Mouse (Mus musculus): ENCODE measurements around the gene Gm17359. TPM values are rescaled to one million over a fixed set of nuclear protein-coding genes. Genes with fewer than 3 reads are reported as not detected.

Gm17359 gene
- polyA plus RNA-seq, 1 experiment from 2014 or later = not detected

- H3K27me3 ChIP-seq = no peaks in the 10 kb centered on the region
- no peaks in the 10 kb centered on the region for H3K36me3 ChIP-seq (ENCODE audit: poor library complexity, severe bottlenecking)
- H3K9ac ChIP-seq = no peak overlapping the region
- H3K9me3 ChIP-seq (replicated peaks) = no peaks in the 10 kb centered on the region
- H3K27ac ChIP-seq = no peak overlapping the region
- H3K4me2 ChIP-seq = no peak overlapping the region
- peaks cover 9% of the 10 kb centered on the region for H3K4me1 ChIP-seq
- H3K4me3 ChIP-seq = no peak overlapping the region
- ATAC-seq = no peak
These were observed 24.6 kb upstream of the Gm17359 start for GRCm38 (mm10) chr3:79311895-79312294.

- WGBS = 30% methylated on average over 10 of the region's 10 CpGs
- H3K36me3 ChIP-seq (ENCODE audit: poor library complexity, severe bottlenecking) = no peaks in the 10 kb centered on the region
- H3K27me3 ChIP-seq = no peaks in the 10 kb centered on the region
- ATAC-seq = peak; percentile 75
- H3K4me1 ChIP-seq = peaks cover 9% of the 10 kb centered on the region
- H3K9ac ChIP-seq = no peak overlapping the region
- no peak overlapping the region for H3K27ac ChIP-seq
- H3K4me3 ChIP-seq = no peak overlapping the region
- H3K9me3 ChIP-seq (replicated peaks) = no peaks in the 10 kb centered on the region
- no peak overlapping the region for H3K4me2 ChIP-seq
These were observed 22.3 kb upstream of the Gm17359 start for GRCm38 (mm10) chr3:79314006-79314698.

GRCm38 (mm10) chr3:79324697-79325526 is 11.5 kb upstream of the Gm17359 start:
- peak; percentile 54 for ATAC-seq
- Histone ChIP-seq H3K4me3 (no peak overlapping the region), H3K27ac (no peak overlapping the region), H3K9ac (no peak overlapping the region), H3K4me1 (peaks cover 24% of the 10 kb centered on the region), H3K36me3 (ENCODE audit: poor library complexity, severe bottlenecking) (no peaks in the 10 kb centered on the region), H3K9me3 (replicated peaks) (no peaks in the 10 kb centered on the region), H3K4me2 (peak overlapping the region; percentile 42), H3K27me3 (no peaks in the 10 kb centered on the region)
- 28% methylated on average over 10 of the region's 10 CpGs for WGBS

- Histone ChIP-seq H3K27ac (no peak overlapping the region), H3K4me3 (no peak overlapping the region), H3K4me2 (no peak overlapping the region), H3K9me3 (replicated peaks) (no peaks in the 10 kb centered on the region), H3K36me3 (ENCODE audit: poor library complexity, severe bottlenecking) (no peaks in the 10 kb centered on the region), H3K4me1 (peaks cover 14% of the 10 kb centered on the region), H3K27me3 (no peaks in the 10 kb centered on the region), H3K9ac (no peak overlapping the region)
- 21% methylated on average over 8 of the region's 8 CpGs for WGBS
- ATAC-seq = no peak
These were observed 6.7 kb upstream of the Gm17359 start for GRCm38 (mm10) chr3:79329691-79330315.

- Histone ChIP-seq H3K36me3 (ENCODE audit: poor library complexity, severe bottlenecking) (no peaks in the 10 kb centered on the region), H3K4me2 (no peak overlapping the region), H3K4me3 (no peak overlapping the region), H3K9ac (no peak overlapping the region), H3K27ac (no peak overlapping the region), H3K4me1 (0 out of 2 replicates have a peak, but pooled peaks cover 5% of the 10 kb centered on the region), H3K9me3 (replicated peaks) (no peaks in the 10 kb centered on the region), H3K27me3 (no peaks in the 10 kb centered on the region)
- WGBS = 76% methylated on average over 7 of the region's 7 CpGs
- no peak for ATAC-seq
These were observed 3.4 kb upstream of the Gm17359 start for GRCm38 (mm10) chr3:79333051-79333450.

- 0 out of 2 replicates have a peak, but pooled peaks cover 5% of the 10 kb centered on the region for H3K4me1 ChIP-seq
- no peak for ATAC-seq
- H3K27ac ChIP-seq = no peak overlapping the region
- no peak overlapping the region for H3K9ac ChIP-seq
- WGBS = 92% methylated on average over 8 of the region's 8 CpGs
- no peak overlapping the region for H3K4me3 ChIP-seq
- H3K9me3 ChIP-seq (replicated peaks) = no peaks in the 10 kb centered on the region
- no peaks in the 10 kb centered on the region for H3K27me3 ChIP-seq
- H3K4me2 ChIP-seq = no peak overlapping the region
- no peaks in the 10 kb centered on the region for H3K36me3 ChIP-seq (ENCODE audit: poor library complexity, severe bottlenecking)
These were observed 2.7 kb upstream of the Gm17359 start for GRCm38 (mm10) chr3:79333643-79334200.

GRCm38 (mm10) chr3:79340737-79341136 is 4.3 kb downstream of the Gm17359 start:
- no peak for ATAC-seq
- Histone ChIP-seq H3K27me3 (no peaks in the 10 kb centered on the region), H3K9me3 (replicated peaks) (no peaks in the 10 kb centered on the region), H3K4me1 (no peaks in the 10 kb centered on the region), H3K27ac (no peak overlapping the region), H3K9ac (no peak overlapping the region), H3K36me3 (ENCODE audit: poor library complexity, severe bottlenecking) (no peaks in the 10 kb centered on the region), H3K4me2 (no peak overlapping the region), H3K4me3 (no peak overlapping the region)
- WGBS = 52% methylated on average over 3 of the region's 3 CpGs

- H3K36me3 ChIP-seq (ENCODE audit: poor library complexity, severe bottlenecking) = no peaks in the 10 kb centered on the region
These were observed 6.7 kb downstream of the Gm17359 start for GRCm38 (mm10) chr3:79342961-79343735.

GRCm38 (mm10) chr3:79349311-79349710 is 12.8 kb downstream of the Gm17359 start:
- ATAC-seq = no peak
- Histone ChIP-seq H3K4me3 (no peak overlapping the region), H3K36me3 (ENCODE audit: poor library complexity, severe bottlenecking) (no peaks in the 10 kb centered on the region), H3K27me3 (no peaks in the 10 kb centered on the region), H3K4me2 (no peak overlapping the region), H3K27ac (no peak overlapping the region), H3K9me3 (replicated peaks) (no peaks in the 10 kb centered on the region), H3K9ac (no peak overlapping the region), H3K4me1 (no peaks in the 10 kb centered on the region)
- WGBS = 73% methylated on average over 1 of the region's 1 CpGs

More at GRCm38 (mm10) chr3:79342961-79343735, 6.7 kb downstream of the Gm17359 start:
- 81% methylated on average over 17 of the region's 17 CpGs for WGBS
- Histone ChIP-seq H3K27ac (no peak overlapping the region), H3K4me3 (no peak overlapping the region), H3K4me1 (no peaks in the 10 kb centered on the region), H3K9ac (no peak overlapping the region), H3K4me2 (no peak overlapping the region), H3K9me3 (replicated peaks) (no peaks in the 10 kb centered on the region), H3K27me3 (no peaks in the 10 kb centered on the region)
- ATAC-seq = no peak

- no peak overlapping the region for H3K27ac ChIP-seq
- H3K4me1 ChIP-seq = peaks cover 12% of the 10 kb centered on the region
- H3K9ac ChIP-seq = no peak overlapping the region
- 14% methylated on average over 4 of the region's 4 CpGs for WGBS
- H3K4me3 ChIP-seq = no peak overlapping the region
- no peaks in the 10 kb centered on the region for H3K9me3 ChIP-seq (replicated peaks)
- H3K4me2 ChIP-seq = no peak overlapping the region
- ATAC-seq = no peak
- no peaks in the 10 kb centered on the region for H3K36me3 ChIP-seq (ENCODE audit: poor library complexity, severe bottlenecking)
- no peaks in the 10 kb centered on the region for H3K27me3 ChIP-seq
These were observed 22.3 kb downstream of the Gm17359 start for GRCm38 (mm10) chr3:79358721-79359120.

- no peak overlapping the region for H3K4me3 ChIP-seq
- no peaks in the 10 kb centered on the region for H3K9me3 ChIP-seq (replicated peaks)
- H3K4me2 ChIP-seq = no peak overlapping the region
- peaks cover 12% of the 10 kb centered on the region for H3K4me1 ChIP-seq
- no peak for ATAC-seq
- no peaks in the 10 kb centered on the region for H3K36me3 ChIP-seq (ENCODE audit: poor library complexity, severe bottlenecking)
- H3K27me3 ChIP-seq = no peaks in the 10 kb centered on the region
- 75% methylated on average over 15 of the region's 15 CpGs for WGBS
- no peak overlapping the region for H3K9ac ChIP-seq
- no peak overlapping the region for H3K27ac ChIP-seq
These were observed 24.0 kb downstream of the Gm17359 start for GRCm38 (mm10) chr3:79360317-79361101.
